Comparison of ENCODE assay signal across 31 mouse cellular contexts in genomic region chr3:95716075-95716474, GRCm38 (mm10). TPM values are rescaled to one million over a fixed set of nuclear protein-coding genes. Genes with fewer than 3 reads are reported as not detected.
"Had no signal": no experiment of that assay in that cellular context is flagged by ENCODE, and none has a peak within 500 bp of the region (broad histone marks: within the 10 kb centered on the region; RNA-seq: fewer than 3 reads in every experiment).

No protein-coding gene starts in this region.

- H3K4me1 ChIP-seq: limb, embryonic 12.5 days; limb, embryonic 13.5 days; liver, embryonic 12.5 days; liver, embryonic 13.5 days; liver, embryonic 15.5 days; lung, embryonic 15.5 days; midbrain, embryonic 12.5 days; midbrain, embryonic 13.5 days; midbrain, embryonic 15.5 days had no signal

- DNase-seq: left cerebral cortex, postnatal 4 days; liver; liver, embryonic 13.5 days; liver, postnatal 0 days; lung, adult 18-20 months; lung, adult 2 months; lung, embryonic 14.5 days; lung, postnatal 10 days; lung, postnatal 14 days; lung, postnatal 36 days; lung, postnatal 4 days; midbrain, embryonic 14.5 days had no signal

- H3K27me3 ChIP-seq: limb, embryonic 12.5 days; limb, embryonic 13.5 days; liver, embryonic 12.5 days; liver, embryonic 13.5 days; liver, embryonic 15.5 days; lung, embryonic 15.5 days; megakaryocyte, embryonic 14.5 days; midbrain, embryonic 12.5 days; midbrain, embryonic 13.5 days; midbrain, embryonic 15.5 days had no signal

- H3K4me3 ChIP-seq: left cerebral cortex, adult 2 months; limb, embryonic 12.5 days; limb, embryonic 13.5 days; liver, embryonic 12.5 days; liver, embryonic 13.5 days; liver, embryonic 15.5 days; lung, embryonic 15.5 days; megakaryocyte, embryonic 14.5 days; midbrain, embryonic 10.5 days; midbrain, embryonic 12.5 days; midbrain, embryonic 13.5 days; midbrain, embryonic 15.5 days; myocyte had no signal

- H3K9me3 ChIP-seq: limb, embryonic 13.5 days; liver, embryonic 12.5 days; liver, embryonic 13.5 days; liver, embryonic 15.5 days; lung, embryonic 15.5 days; midbrain, embryonic 12.5 days; midbrain, embryonic 15.5 days had no signal

- H3K4me2 ChIP-seq: limb, embryonic 12.5 days; limb, embryonic 13.5 days; liver, embryonic 11.5 days; liver, embryonic 12.5 days; liver, embryonic 13.5 days; liver, embryonic 15.5 days; lung, embryonic 14.5 days; lung, embryonic 15.5 days; midbrain, embryonic 11.5 days; midbrain, embryonic 12.5 days; midbrain, embryonic 13.5 days; midbrain, embryonic 15.5 days had no signal

- H3K36me3 ChIP-seq: limb, embryonic 13.5 days; liver, embryonic 12.5 days; liver, embryonic 13.5 days; liver, embryonic 15.5 days; lung, embryonic 15.5 days; midbrain, embryonic 10.5 days; midbrain, embryonic 12.5 days; midbrain, embryonic 15.5 days had no signal

- H3K27ac ChIP-seq: left cerebral cortex, adult 2 months; limb, embryonic 12.5 days; limb, embryonic 13.5 days; liver, embryonic 12.5 days; liver, embryonic 13.5 days; liver, embryonic 14.5 days; liver, embryonic 15.5 days; lung, embryonic 15.5 days; macrophage; midbrain, embryonic 12.5 days; midbrain, embryonic 13.5 days; midbrain, embryonic 15.5 days had no signal

- H3K9ac ChIP-seq: limb, embryonic 12.5 days; limb, embryonic 13.5 days; liver, embryonic 12.5 days; liver, embryonic 13.5 days; liver, embryonic 14.5 days; liver, embryonic 15.5 days; liver, postnatal 0 days; lung, embryonic 14.5 days; lung, embryonic 15.5 days; midbrain, embryonic 12.5 days; midbrain, embryonic 13.5 days; midbrain, embryonic 15.5 days had no signal

- ATAC-seq: liver, embryonic 12.5 days; liver, postnatal 0 days; lung, postnatal 0 days; midbrain, embryonic 13.5 days; midbrain, embryonic 15.5 days; midbrain, embryonic 16.5 days had no signal

RNA-seq across cellular contexts. Expression of gene Adamtsl4, which starts 28.4 kb away (rescaled TPM):
- total RNA-seq: megakaryocyte-erythroid progenitor cell, adult 5-6 weeks had no signal
